15 mouse cellular contexts compared by ENCODE assay signal in the genomic region with DNA sequence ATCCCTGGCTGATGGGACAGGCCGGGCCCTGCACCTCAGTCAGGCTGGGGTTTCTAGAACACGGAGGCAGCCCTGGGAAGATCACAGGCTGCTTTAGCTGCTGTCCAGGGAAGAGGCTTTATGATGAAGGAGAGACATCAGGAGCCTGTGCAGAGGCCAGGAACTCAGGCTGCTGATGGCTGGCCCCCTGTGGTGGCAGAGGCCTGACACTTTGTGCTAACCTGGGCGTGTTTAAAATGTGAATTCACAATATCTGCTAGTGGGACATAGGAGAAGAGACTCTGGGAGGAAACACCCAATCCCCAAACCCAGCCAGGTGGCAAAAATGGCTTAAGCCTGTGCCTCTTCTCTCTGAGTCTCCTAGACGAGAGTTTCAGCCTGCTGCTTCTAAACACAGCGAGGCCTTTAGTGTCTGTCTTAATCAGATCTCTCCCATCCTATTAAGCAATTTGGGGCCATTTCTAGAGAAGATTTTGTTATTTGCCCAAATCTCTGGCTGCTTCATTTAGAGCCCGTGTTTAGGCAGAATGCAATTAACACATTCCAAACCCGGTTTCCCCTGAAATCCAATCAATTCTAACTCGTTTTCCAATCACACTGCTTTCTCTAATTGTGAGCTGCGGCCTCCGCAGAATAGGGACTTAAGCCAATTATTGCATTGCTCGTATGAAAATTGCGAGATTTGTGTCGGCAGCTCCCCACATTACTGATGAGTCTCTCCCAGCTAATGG. TPM values are rescaled to one million over a fixed set of nuclear protein-coding genes. Genes with fewer than 3 reads are reported as not detected.
DNase-seq lines count a peak whose midpoint lies in the region; ATAC-seq and TF ChIP-seq lines count a peak whose summit lies in the region.
"Had no signal": no experiment of that assay in that cellular context is flagged by ENCODE, and none has a peak within 500 bp of the region (broad histone marks: within the 10 kb centered on the region; RNA-seq: fewer than 3 reads in every experiment).

No protein-coding gene starts in this region.

- ATAC-seq in forebrain, embryonic 15.5 days (replicated peaks) = 0 out of 2 replicates have a peak, but pooled peaks have one; percentile 13
- ATAC-seq in intestine, postnatal 0 days = no peak

- 6% methylated on average over 13 of the region's 13 CpGs for WGBS in forebrain, embryonic 15.5 days
- 46% methylated on average over 13 of the region's 13 CpGs for WGBS in midbrain, embryonic 10.5 days
- WGBS in intestine, postnatal 0 days = 62% methylated on average over 13 of the region's 13 CpGs

- no peaks in the 10 kb centered on the region for H3K36me3 ChIP-seq in forebrain, embryonic 15.5 days
- H3K36me3 ChIP-seq in midbrain, embryonic 10.5 days = no peaks in the 10 kb centered on the region
- H3K36me3 ChIP-seq in intestine, postnatal 0 days (ENCODE audit: control insufficient read depth, insufficient read depth) = no peaks in the 10 kb centered on the region
- H3K36me3 ChIP-seq: stomach, embryonic 15.5 days had no signal

- H3K4me2 ChIP-seq in forebrain, embryonic 15.5 days (replicated peaks) = peak overlapping the region; percentile 17
- H3K4me2 ChIP-seq in intestine, postnatal 0 days (replicated peaks; ENCODE audit: low read depth) = no peak overlapping the region
- H3K4me2 ChIP-seq: stomach, embryonic 15.5 days had no signal

- TF ChIP-seq CTCF in intestine, postnatal 0 days (IDR thresholded peaks at IDR 0.05; ENCODE audit: low read depth) = no peak

- H3K9ac ChIP-seq in forebrain, embryonic 15.5 days (replicated peaks) = no peak overlapping the region
- H3K9ac ChIP-seq in intestine, postnatal 0 days (ENCODE audit: low read depth, low read length) = no peak overlapping the region
- H3K9ac ChIP-seq: stomach, embryonic 15.5 days had no signal

- H3K9me3 ChIP-seq in forebrain, embryonic 15.5 days = no peaks in the 10 kb centered on the region
- no peaks in the 10 kb centered on the region for H3K9me3 ChIP-seq in midbrain, embryonic 10.5 days (replicated peaks)
- H3K9me3 ChIP-seq in intestine, postnatal 0 days (ENCODE audit: control insufficient read depth) = no peaks in the 10 kb centered on the region
- H3K9me3 ChIP-seq: stomach, embryonic 15.5 days had no signal

- peak overlapping the region; percentile 62 for H3K27ac ChIP-seq in forebrain, embryonic 15.5 days (replicated peaks)
- H3K27ac ChIP-seq in midbrain, embryonic 10.5 days (replicated peaks) = peak overlapping the region; percentile 1; the same call in 1 of the 2 replicates
- H3K27ac ChIP-seq in intestine, postnatal 0 days (ENCODE audit: low read depth, low read length) = no peak overlapping the region
- H3K27ac ChIP-seq: left cerebral cortex, adult 2 months; stomach, embryonic 15.5 days had no signal

- no peaks in the 10 kb centered on the region for H3K27me3 ChIP-seq in forebrain, embryonic 15.5 days
- H3K27me3 ChIP-seq in midbrain, embryonic 10.5 days (ENCODE audit: low read depth, poor library complexity, severe bottlenecking) = peaks cover 20% of the 10 kb centered on the region; the same call in 1 of the 2 replicates
- H3K27me3 ChIP-seq in intestine, postnatal 0 days (replicated peaks; ENCODE audit: control insufficient read depth, insufficient read depth, low read length) = 0 out of 2 replicates have a peak, but pooled peaks cover 4% of the 10 kb centered on the region
- H3K27me3 ChIP-seq: stomach, embryonic 15.5 days had no signal

- H3K4me3 ChIP-seq in forebrain, embryonic 15.5 days = no peak overlapping the region
- no peak overlapping the region for H3K4me3 ChIP-seq in midbrain, embryonic 10.5 days
- H3K4me3 ChIP-seq in intestine, postnatal 0 days (ENCODE audit: low read depth, low read length) = no peak overlapping the region
- H3K4me3 ChIP-seq: left cerebral cortex, adult 2 months; stomach, embryonic 15.5 days had no signal

- DNase-seq in layer of hippocampus, adult 11-12 months (ENCODE audit: low spot score) = peak; percentile 22
- no peak for DNase-seq in layer of hippocampus, adult 9-10 months (ENCODE audit: low spot score)
- DNase-seq in midbrain, embryonic 10.5 days (ENCODE audit: low spot score) = no peak
- DNase-seq in retina, postnatal 1 day = peak; percentile 84
- no peak for DNase-seq in left cerebral cortex, adult 9 months (ENCODE audit: low spot score in 2 of 2)
- no peak for DNase-seq in gastrocnemius, postnatal 25 days
- DNase-seq: cerebellum, adult 8-10 months; embryo, embryonic 11 days; gastrocnemius, postnatal 36 days; kidney, postnatal 14 days; liver had no signal

- H3K4me1 ChIP-seq in forebrain, embryonic 15.5 days = peaks cover 16% of the 10 kb centered on the region
- peaks cover 31% of the 10 kb centered on the region for H3K4me1 ChIP-seq in midbrain, embryonic 10.5 days
- H3K4me1 ChIP-seq in intestine, postnatal 0 days (replicated peaks; ENCODE audit: control insufficient read depth, insufficient read depth, low read length) = no peaks in the 10 kb centered on the region
- H3K4me1 ChIP-seq: stomach, embryonic 15.5 days had no signal

RNA-seq across cellular contexts. Expression of gene Slc2a10, which starts 39.5 kb away (rescaled TPM):
- polyA plus RNA-seq in forebrain, embryonic 15.5 days (2015; fragmentation: Nextera tagmentation; extraction: Ambion mirVana) = 2.4 and 2.6 TPM in 2 replicates
- polyA plus RNA-seq in midbrain, embryonic 10.5 days (2016; fragmentation: Nextera tagmentation; extraction: Ambion mirVana) = 4.0 and 4.4 TPM in 2 replicates
- total RNA-seq in gastrocnemius, postnatal 25 days (2021) = 1 to 10 TPM; 1.3 to 1.6 TPM
- 1.6 and 2.1 TPM in 2 replicates for polyA plus RNA-seq in intestine, postnatal 0 days (2015; fragmentation: Nextera tagmentation; extraction: Ambion mirVana)

RNA-seq across cellular contexts. Expression of gene Trp53rka, which starts 50.0 kb away (rescaled TPM):
- polyA plus RNA-seq in forebrain, embryonic 15.5 days (2015; fragmentation: Nextera tagmentation; extraction: Ambion mirVana) = 47.1 and 48.6 TPM in 2 replicates
- 53.2 and 56.9 TPM in 2 replicates for polyA plus RNA-seq in midbrain, embryonic 10.5 days (2016; fragmentation: Nextera tagmentation; extraction: Ambion mirVana)
- 1 to 10 TPM; 8.3 to 9.2 TPM for total RNA-seq in gastrocnemius, postnatal 25 days (2021)
- 10.8 and 10.9 TPM in 2 replicates for polyA plus RNA-seq in intestine, postnatal 0 days (2015; fragmentation: Nextera tagmentation; extraction: Ambion mirVana)

RNA-seq across cellular contexts. Expression of gene Eya2, which starts 51.7 kb away (rescaled TPM):
- 2.8 TPM in 2 replicates for polyA plus RNA-seq in forebrain, embryonic 15.5 days (2015; fragmentation: Nextera tagmentation; extraction: Ambion mirVana)
- polyA plus RNA-seq in midbrain, embryonic 10.5 days (2016; fragmentation: Nextera tagmentation; extraction: Ambion mirVana) = 9.6 and 14.2 TPM in 2 replicates
- 1 to 10 TPM; 1.3 to 3.8 TPM for total RNA-seq in gastrocnemius, postnatal 25 days (2021)
- polyA plus RNA-seq in intestine, postnatal 0 days (2015; fragmentation: Nextera tagmentation; extraction: Ambion mirVana) = 0.16 and 0.51 TPM in 2 replicates

Comparison
In these comparisons a context has a peak if more than half of its experiments do, and no peak if none do; other contexts are left out.
1. DNase-seq: peak in layer of hippocampus, adult 11-12 months (single experiment) and retina, postnatal 1 day (single experiment); none in layer of hippocampus, adult 9-10 months (single experiment), midbrain, embryonic 10.5 days (single experiment), left cerebral cortex, adult 9 months (0 of 2) and gastrocnemius, postnatal 25 days (single experiment).